Mouse (Mus musculus): Measurements from ENCODE around the gene Trappc3l.

DNA sequence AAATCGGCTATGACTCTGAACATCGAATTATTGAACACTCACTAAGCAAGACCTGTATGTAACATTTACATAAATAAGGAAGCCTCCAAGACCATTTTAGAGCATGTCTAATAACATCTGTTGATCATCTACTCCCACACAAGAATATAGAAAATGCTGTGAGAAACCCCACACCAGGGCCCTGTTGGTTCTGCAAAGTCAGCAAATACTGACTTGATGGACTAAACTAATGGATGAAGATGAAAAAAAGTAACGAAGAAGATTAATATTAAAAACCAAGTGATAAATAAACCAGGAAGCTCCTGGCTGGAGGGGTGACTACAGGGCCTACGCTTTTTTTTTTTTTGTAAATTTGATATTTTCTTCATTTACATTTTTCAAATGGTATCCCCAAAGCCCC, 24.8 kb upstream of the Trappc3l start:
- no peak for TF ChIP-seq GATA1 (IDR thresholded peaks at IDR 0.05; ENCODE audit: low read length)
- TF ChIP-seq TAL1 (IDR thresholded peaks at IDR 0.05; ENCODE audit: low read length) = no peak

All from erythroblast, embryonic 14.5 days (primary cell).